Mouse (Mus musculus) cortical plate, adult 2 months (tissue): ENCODE measurements at regions not wholly inside any gene's neighbourhood (a gene's known extent, or its start where the extent isn't known, plus 50 kb on each side); places are given as distances from the start of the nearest gene placed in this dataset.

Experiments used
- CTCF ChIP-seq: fragments of 200-500 bp; IDR thresholded peaks from 2 replicates; pipeline ENCODE4 v1.5.1; 2011; ENCODE audit warnings: mild to moderate bottlenecking, control low read depth, low read length; ENCODE audit not compliant: insufficient read depth; ENCODE audit errors: extremely low read depth
- POLR2A ChIP-seq: fragments of 200-500 bp; IDR thresholded peaks from 2 replicates; pipeline ENCODE4 v1.6.1; 2011; ENCODE audit warnings: mild to moderate bottlenecking, low read length, control low read depth; ENCODE audit not compliant: insufficient read depth; ENCODE audit errors: extremely low read depth

GRCm38 (mm10) chrX:13345126-13345525, 64.4 kb downstream of the Ddx3x start:
- TF ChIP-seq CTCF (no peak), POLR2A (no peak)
